Mouse (Mus musculus): ENCODE results near the gene Fgfr2. TPM values are rescaled to one million over a fixed set of nuclear protein-coding genes. Genes with fewer than 3 reads are reported as not detected.
A peak's percentile ranks its signal among the peaks of the same experiment; 100 is the strongest.

The Fgfr2 gene
- polyA plus RNA-seq, 1 experiment from 2014 or later, result 24.1 TPM

DNA sequence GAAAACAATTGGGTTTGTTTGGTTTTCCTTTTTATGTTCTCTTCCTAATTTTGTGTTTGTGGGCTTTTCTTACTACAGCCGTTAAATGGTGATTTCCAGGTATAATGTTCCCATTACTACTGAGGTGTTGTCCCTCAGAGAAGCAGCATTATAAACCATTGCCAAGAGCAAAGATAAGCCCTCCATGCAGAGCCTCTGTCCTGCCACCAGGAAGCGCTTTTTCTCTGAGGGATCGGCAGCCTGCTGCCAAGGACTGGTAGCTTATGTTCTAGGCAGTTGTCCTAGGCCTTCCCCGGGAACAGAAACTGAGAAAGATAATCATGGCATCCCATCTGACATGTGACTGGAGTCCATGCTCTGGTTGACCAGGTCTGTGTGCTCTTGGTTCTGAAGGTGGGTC, 2374.0 kb downstream of the Fgfr2 start:
- H3K9me3 ChIP-seq (ENCODE audit: control insufficient read depth, low read length), result no peaks in the 10 kb centered on the region
- no peak overlapping the region for H3K4me3 ChIP-seq (ENCODE audit: low read length)
- 88% methylated on average over 4 of the region's 4 CpGs for WGBS
- H3K4me1 ChIP-seq (ENCODE audit: control insufficient read depth, insufficient read depth, low read depth, low read length), result peaks cover 9% of the 10 kb centered on the region
- no peak overlapping the region for H3K9ac ChIP-seq (ENCODE audit: low read depth, low read length)
- no peak overlapping the region for H3K27ac ChIP-seq (ENCODE audit: low read depth, low read length)
- H3K27me3 ChIP-seq (replicated peaks; ENCODE audit: control insufficient read depth, insufficient read depth, low read length), result no peaks in the 10 kb centered on the region
- no peak for ATAC-seq
- H3K4me2 ChIP-seq (ENCODE audit: low read length), result no peak overlapping the region
- peaks cover 17% of the 10 kb centered on the region for H3K36me3 ChIP-seq (ENCODE audit: control insufficient read depth, insufficient read depth, low read length)

DNA sequence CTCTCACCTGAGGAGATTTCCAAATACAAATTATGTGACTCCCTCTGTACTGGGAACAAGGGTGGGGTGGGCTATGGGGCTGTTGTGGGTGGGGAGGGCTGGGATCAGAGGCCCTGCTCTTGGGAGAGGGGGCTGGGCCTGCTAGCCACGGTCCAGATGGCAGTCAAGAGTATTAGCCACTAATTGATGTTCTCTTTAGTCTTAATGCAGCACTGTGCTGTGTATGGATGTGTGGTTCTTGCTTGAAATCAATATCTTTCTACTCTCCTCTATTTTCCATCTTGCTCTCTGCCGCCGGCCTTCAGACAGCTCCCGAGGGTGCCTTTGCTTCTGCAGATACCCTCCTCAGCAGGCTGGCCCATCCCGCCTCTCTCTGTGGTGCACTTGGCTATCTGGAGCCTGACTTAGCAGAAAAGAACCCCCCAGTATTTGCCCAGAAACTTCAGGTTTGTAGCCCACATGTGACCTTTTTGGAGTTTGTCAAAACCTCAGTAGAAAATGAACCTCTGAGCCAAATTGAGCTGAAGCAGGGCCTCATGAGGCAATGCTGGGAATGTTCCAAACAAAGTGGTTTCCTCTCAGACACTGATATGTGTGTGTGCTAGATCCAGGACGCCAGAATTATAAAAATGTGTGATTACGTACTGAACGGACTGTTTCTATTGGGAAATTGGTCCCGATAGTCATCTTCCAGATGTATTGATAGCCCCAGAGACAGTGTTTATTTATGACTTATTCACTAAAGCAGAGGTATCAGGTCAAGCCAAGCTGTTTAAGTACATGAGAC, 2379.7 kb downstream of the Fgfr2 start:
- no peak overlapping the region for H3K27ac ChIP-seq (ENCODE audit: low read depth, low read length)
- ATAC-seq, result no peak
- whole genome bisulfite sequencing, result 75% methylated on average over 9 of the region's 9 CpGs

GRCm38 (mm10) chr7:130741099-130741498, 2382.1 kb downstream of the Fgfr2 start:
- H3K9ac ChIP-seq (ENCODE audit: low read depth, low read length), result no peak overlapping the region
- no peaks in the 10 kb centered on the region for H3K27me3 ChIP-seq (replicated peaks; ENCODE audit: control insufficient read depth, insufficient read depth, low read length)
- WGBS, result 94% methylated on average over 4 of the region's 4 CpGs
- H3K4me2 ChIP-seq (ENCODE audit: low read length), result no peak overlapping the region
- H3K36me3 ChIP-seq (ENCODE audit: control insufficient read depth, insufficient read depth, low read length), result peaks cover 43% of the 10 kb centered on the region
- no peaks in the 10 kb centered on the region for H3K4me1 ChIP-seq (ENCODE audit: control insufficient read depth, insufficient read depth, low read depth, low read length)
- no peaks in the 10 kb centered on the region for H3K9me3 ChIP-seq (ENCODE audit: control insufficient read depth, low read length)
- no peak for ATAC-seq
- H3K4me3 ChIP-seq (ENCODE audit: low read length), result no peak overlapping the region
- H3K27ac ChIP-seq (ENCODE audit: low read depth, low read length), result no peak overlapping the region

More for the DNA sequence above, 2379.7 kb downstream of the Fgfr2 start:
- no peak overlapping the region for H3K4me2 ChIP-seq (ENCODE audit: low read length)
- peaks cover 38% of the 10 kb centered on the region for H3K36me3 ChIP-seq (ENCODE audit: control insufficient read depth, insufficient read depth, low read length)
- no peak overlapping the region for H3K4me3 ChIP-seq (ENCODE audit: low read length)
- H3K9ac ChIP-seq (ENCODE audit: low read depth, low read length), result no peak overlapping the region
- H3K4me1 ChIP-seq (ENCODE audit: control insufficient read depth, insufficient read depth, low read depth, low read length), result no peaks in the 10 kb centered on the region; the same call in 1 of the 2 replicates
- no peaks in the 10 kb centered on the region for H3K9me3 ChIP-seq (ENCODE audit: control insufficient read depth, low read length)
- no peaks in the 10 kb centered on the region for H3K27me3 ChIP-seq (replicated peaks; ENCODE audit: control insufficient read depth, insufficient read depth, low read length)

GRCm38 (mm10) chr7:130734195-130734787, 2388.9 kb downstream of the Fgfr2 start:
- no peak overlapping the region for H3K4me2 ChIP-seq (ENCODE audit: low read length)
- H3K4me3 ChIP-seq (ENCODE audit: low read length), result no peak overlapping the region
- no peaks in the 10 kb centered on the region for H3K27me3 ChIP-seq (replicated peaks; ENCODE audit: control insufficient read depth, insufficient read depth, low read length)
- H3K27ac ChIP-seq (ENCODE audit: low read depth, low read length), result no peak overlapping the region
- ATAC-seq, result no peak
- 96% methylated on average over 2 of the region's 2 CpGs for WGBS
- H3K4me1 ChIP-seq (ENCODE audit: control insufficient read depth, insufficient read depth, low read depth, low read length), result peaks cover 5% of the 10 kb centered on the region
- peaks cover 29% of the 10 kb centered on the region for H3K36me3 ChIP-seq (ENCODE audit: control insufficient read depth, insufficient read depth, low read length)
- H3K9ac ChIP-seq (ENCODE audit: low read depth, low read length), result no peak overlapping the region
- no peaks in the 10 kb centered on the region for H3K9me3 ChIP-seq (ENCODE audit: control insufficient read depth, low read length)

DNA sequence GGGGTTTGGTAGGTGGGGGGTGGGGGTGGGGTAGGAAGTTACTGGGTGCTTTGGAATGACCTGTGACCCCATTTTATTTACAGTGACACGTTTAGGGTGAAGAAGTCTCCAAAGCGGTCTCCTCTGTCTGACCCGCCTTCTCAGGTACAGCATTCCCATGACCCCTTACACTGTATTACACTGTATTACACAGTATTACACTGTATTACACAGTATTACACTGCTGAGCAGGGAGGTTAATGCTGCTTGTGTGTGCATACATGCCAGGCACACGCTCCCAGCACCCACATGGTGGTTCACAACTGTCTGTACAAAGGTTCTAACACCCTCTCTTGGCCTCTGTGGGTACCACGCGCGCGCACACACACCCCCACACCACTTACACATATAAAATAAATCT, 2389.7 kb downstream of the Fgfr2 start:
- H3K4me1 ChIP-seq (ENCODE audit: control insufficient read depth, insufficient read depth, low read depth, low read length), result peaks cover 5% of the 10 kb centered on the region
- H3K27ac ChIP-seq (ENCODE audit: low read depth, low read length), result no peak overlapping the region; the same call in 1 of the 2 replicates
- no peak overlapping the region for H3K4me3 ChIP-seq (ENCODE audit: low read length)
- 92% methylated on average over 8 of the region's 8 CpGs for WGBS
- H3K36me3 ChIP-seq (ENCODE audit: control insufficient read depth, insufficient read depth, low read length), result peaks cover 34% of the 10 kb centered on the region
- H3K27me3 ChIP-seq (replicated peaks; ENCODE audit: control insufficient read depth, insufficient read depth, low read length), result no peaks in the 10 kb centered on the region
- peak; percentile 22; the same call in 1 of the 2 replicates for ATAC-seq
- no peak overlapping the region for H3K9ac ChIP-seq (ENCODE audit: low read depth, low read length)
- no peak overlapping the region for H3K4me2 ChIP-seq (ENCODE audit: low read length)
- no peaks in the 10 kb centered on the region for H3K9me3 ChIP-seq (ENCODE audit: control insufficient read depth, low read length)

DNA sequence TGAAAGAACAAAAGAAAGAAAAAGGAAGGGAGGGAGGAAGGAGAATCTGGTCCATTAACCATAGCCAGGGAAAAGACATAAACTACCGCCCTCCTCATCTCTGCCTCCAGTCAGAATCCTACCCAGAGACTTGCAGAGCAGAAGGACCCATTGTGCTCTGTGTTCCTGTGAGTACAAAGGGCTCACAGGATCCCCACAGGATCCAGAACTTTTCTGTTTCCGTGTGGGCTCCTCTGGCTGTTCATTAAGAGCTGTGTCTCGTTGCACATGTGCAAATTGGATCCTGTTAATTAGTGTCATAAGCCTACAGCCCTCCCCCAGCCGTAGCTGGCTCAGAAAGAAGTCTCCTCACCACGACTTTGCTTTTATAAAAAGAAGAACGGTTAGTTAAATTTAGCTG, 2390.2 kb downstream of the Fgfr2 start:
- H3K4me2 ChIP-seq (ENCODE audit: low read length), result no peak overlapping the region
- H3K36me3 ChIP-seq (ENCODE audit: control insufficient read depth, insufficient read depth, low read length), result peaks cover 32% of the 10 kb centered on the region
- peak overlapping the region; percentile 9 for H3K27ac ChIP-seq (ENCODE audit: low read depth, low read length)
- H3K9ac ChIP-seq (ENCODE audit: low read depth, low read length), result no peak overlapping the region
- no peak for ATAC-seq
- peaks cover 5% of the 10 kb centered on the region for H3K4me1 ChIP-seq (ENCODE audit: control insufficient read depth, insufficient read depth, low read depth, low read length)
- no peaks in the 10 kb centered on the region for H3K9me3 ChIP-seq (ENCODE audit: control insufficient read depth, low read length)
- H3K4me3 ChIP-seq (ENCODE audit: low read length), result no peak overlapping the region
- WGBS, result 36% methylated on average over 6 of the region's 6 CpGs
- H3K27me3 ChIP-seq (replicated peaks; ENCODE audit: control insufficient read depth, insufficient read depth, low read length), result no peaks in the 10 kb centered on the region

- 53% methylated on average over 7 of the region's 7 CpGs for WGBS
- peaks cover 31% of the 10 kb centered on the region for H3K36me3 ChIP-seq (ENCODE audit: control insufficient read depth, insufficient read depth, low read length)
Measured at GRCm38 (mm10) chr7:130731792-130732191, 2391.4 kb downstream of the Fgfr2 start.

GRCm38 (mm10) chr7:130727560-130727959, 2395.6 kb downstream of the Fgfr2 start:
- ATAC-seq, result no peak
- 97% methylated on average over 4 of the region's 4 CpGs for WGBS
- Histone ChIP-seq H3K4me2 (ENCODE audit: low read length) (no peak overlapping the region), H3K9me3 (ENCODE audit: control insufficient read depth, low read length) (no peaks in the 10 kb centered on the region), H3K4me3 (ENCODE audit: low read length) (no peak overlapping the region), H3K4me1 (ENCODE audit: control insufficient read depth, insufficient read depth, low read depth, low read length) (peaks cover 5% of the 10 kb centered on the region), H3K27me3 (replicated peaks; ENCODE audit: control insufficient read depth, insufficient read depth, low read length) (no peaks in the 10 kb centered on the region), H3K36me3 (ENCODE audit: control insufficient read depth, insufficient read depth, low read length) (peaks cover 16% of the 10 kb centered on the region), H3K27ac (ENCODE audit: low read depth, low read length) (no peak overlapping the region), H3K9ac (ENCODE audit: low read depth, low read length) (no peak overlapping the region)

More at GRCm38 (mm10) chr7:130731792-130732191, 2391.4 kb downstream of the Fgfr2 start:
- Histone ChIP-seq H3K9me3 (ENCODE audit: control insufficient read depth, low read length) (no peaks in the 10 kb centered on the region), H3K4me1 (ENCODE audit: control insufficient read depth, insufficient read depth, low read depth, low read length) (peaks cover 5% of the 10 kb centered on the region), H3K27me3 (replicated peaks; ENCODE audit: control insufficient read depth, insufficient read depth, low read length) (no peaks in the 10 kb centered on the region), H3K4me2 (ENCODE audit: low read length) (no peak overlapping the region), H3K4me3 (ENCODE audit: low read length) (no peak overlapping the region), H3K9ac (ENCODE audit: low read depth, low read length) (no peak overlapping the region), H3K27ac (ENCODE audit: low read depth, low read length) (peak overlapping the region; percentile 21; the same call in 1 of the 2 replicates)
- ATAC-seq, result no peak

DNA sequence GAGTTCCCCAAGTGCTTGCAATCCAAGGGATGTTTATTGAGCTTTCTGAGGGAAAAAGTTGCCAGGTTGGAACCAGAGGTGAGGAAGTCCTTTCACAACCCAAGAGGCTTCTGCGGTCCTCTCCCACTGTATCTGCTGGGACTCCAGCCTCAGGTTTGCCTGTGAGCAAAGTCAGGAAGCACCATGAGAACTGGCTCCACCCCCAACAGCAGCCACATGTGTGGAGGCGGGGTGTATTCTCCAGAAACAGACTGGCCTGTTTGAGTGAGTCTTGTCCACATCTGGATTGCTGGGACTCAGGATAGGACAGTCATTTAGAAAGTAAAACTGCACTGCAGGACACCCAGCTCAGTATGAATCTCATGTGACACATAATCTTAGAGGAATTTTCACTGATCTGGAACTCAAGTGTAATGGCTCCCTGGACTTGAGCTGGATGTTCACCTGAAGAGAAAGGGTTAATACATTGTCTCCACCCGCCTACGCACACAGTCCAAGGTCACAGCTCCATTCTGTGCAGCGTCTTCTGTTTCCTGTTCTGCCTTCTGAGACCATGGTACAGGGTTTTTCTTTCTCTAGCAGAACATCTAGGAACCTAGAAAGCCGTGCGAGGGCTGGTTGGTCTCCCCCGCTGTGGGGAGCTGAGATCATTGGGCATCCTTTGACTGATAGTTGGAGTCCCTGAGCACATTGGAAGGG, 2396.3 kb downstream of the Fgfr2 start:
- H3K9ac ChIP-seq (ENCODE audit: low read depth, low read length), result no peak overlapping the region
- 60% methylated on average over 8 of the region's 8 CpGs for WGBS
- no peak overlapping the region for H3K4me3 ChIP-seq (ENCODE audit: low read length)
- H3K4me1 ChIP-seq (ENCODE audit: control insufficient read depth, insufficient read depth, low read depth, low read length), result no peaks in the 10 kb centered on the region
- no peak for ATAC-seq
- H3K27ac ChIP-seq (ENCODE audit: low read depth, low read length), result no peak overlapping the region
- H3K9me3 ChIP-seq (ENCODE audit: control insufficient read depth, low read length), result no peaks in the 10 kb centered on the region
- no peaks in the 10 kb centered on the region for H3K27me3 ChIP-seq (replicated peaks; ENCODE audit: control insufficient read depth, insufficient read depth, low read length)
- no peak overlapping the region for H3K4me2 ChIP-seq (ENCODE audit: low read length)
- peaks cover 16% of the 10 kb centered on the region for H3K36me3 ChIP-seq (ENCODE audit: control insufficient read depth, insufficient read depth, low read length)
